Mouse (Mus musculus) testis, adult 2 months (tissue): ENCODE data around the gene Mre11a. TPM values are rescaled to one million over a fixed set of nuclear protein-coding genes. Genes with fewer than 3 reads are reported as not detected.

ENCODE experiments used
- H3K27ac ChIP-seq: fragments of 200-500 bp; 2 replicates; pipeline ENCODE4 v1.5.1; 2012; ENCODE audit warnings: low read depth, low read length; ENCODE audit not compliant: control insufficient read depth, insufficient read depth
- H3K27me3 ChIP-seq: fragments of 200-500 bp; 2 replicates; pipeline ENCODE4 v1.6.1; 2012; ENCODE audit warnings: mild to moderate bottlenecking, low read length, moderate library complexity; ENCODE audit not compliant: control insufficient read depth, insufficient read depth
- H3K36me3 ChIP-seq: fragments of 200-500 bp; 2 replicates; pipeline ENCODE4 v1.6.1; 2012; ENCODE audit warnings: mild to moderate bottlenecking, low read length; ENCODE audit not compliant: control insufficient read depth, insufficient read depth
- H3K4me1 ChIP-seq: fragments of 200-500 bp; 2 replicates; pipeline ENCODE4 v1.6.1; 2012; ENCODE audit warnings: low read length; ENCODE audit not compliant: control insufficient read depth, insufficient read depth
- H3K4me3 ChIP-seq: fragments of 200-500 bp; 2 replicates; pipeline ENCODE4 v1.5.1; 2012; ENCODE audit warnings: low read depth, mild to moderate bottlenecking, low read length, moderate library complexity, mixed read lengths; ENCODE audit not compliant: control insufficient read depth
- CTCF ChIP-seq: fragments of 200-500 bp; IDR thresholded peaks from 2 replicates; pipeline ENCODE4 v1.5.1; 2012; ENCODE audit warnings: low read depth, mild to moderate bottlenecking, inconsistent platforms, low read length, moderate library complexity; ENCODE audit not compliant: control insufficient read depth, insufficient read depth, insufficient replicate concordance
- POLR2A ChIP-seq: fragments of 200-500 bp; IDR thresholded peaks from 2 replicates; pipeline ENCODE4 v1.6.1; 2012; ENCODE audit warnings: low read depth, mild to moderate bottlenecking, inconsistent platforms, low read length, moderate library complexity; ENCODE audit not compliant: control insufficient read depth
- polyA plus RNA-seq: library from polyadenylated mRNA; depleted of rRNA; stranded (reverse); fragments of >200 nt; gene quantifications from 2 replicates; pipeline ENCODE4 v1.2.3, GENCODE M21; 2012

Gene Mre11a
- polyA plus RNA-seq, 1 experiment = 11.0 TPM

DNA sequence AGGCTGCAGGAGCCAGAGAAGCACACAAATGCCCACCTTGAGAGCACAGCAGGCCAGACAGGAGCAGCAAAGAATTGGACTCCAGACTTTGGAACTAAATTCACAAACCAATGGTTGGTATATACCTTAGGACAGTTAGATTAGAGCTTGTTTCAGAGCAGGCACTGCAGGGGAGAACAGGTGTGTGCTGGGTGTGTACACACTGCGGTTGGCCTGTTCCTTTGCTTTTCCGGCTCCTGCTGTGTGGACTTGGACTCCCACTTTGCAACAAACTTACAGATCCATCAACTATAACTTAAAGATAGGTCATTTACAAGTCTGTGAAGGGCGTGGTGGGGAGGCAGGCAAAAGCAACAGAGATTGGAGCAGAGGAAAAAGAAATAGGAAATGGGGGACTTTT lies 74.3 kb downstream of the Mre11a start:
- TF ChIP-seq POLR2A (no peak), CTCF (no peak)
- H3K27me3 ChIP-seq = no peaks in the 10 kb centered on the region
- H3K4me3 ChIP-seq = no peak overlapping the region
- no peaks in the 10 kb centered on the region for H3K36me3 ChIP-seq
- H3K4me1 ChIP-seq = peaks cover 4% of the 10 kb centered on the region; the same call in 1 of the 2 replicates
- H3K27ac ChIP-seq = no peak overlapping the region

DNA sequence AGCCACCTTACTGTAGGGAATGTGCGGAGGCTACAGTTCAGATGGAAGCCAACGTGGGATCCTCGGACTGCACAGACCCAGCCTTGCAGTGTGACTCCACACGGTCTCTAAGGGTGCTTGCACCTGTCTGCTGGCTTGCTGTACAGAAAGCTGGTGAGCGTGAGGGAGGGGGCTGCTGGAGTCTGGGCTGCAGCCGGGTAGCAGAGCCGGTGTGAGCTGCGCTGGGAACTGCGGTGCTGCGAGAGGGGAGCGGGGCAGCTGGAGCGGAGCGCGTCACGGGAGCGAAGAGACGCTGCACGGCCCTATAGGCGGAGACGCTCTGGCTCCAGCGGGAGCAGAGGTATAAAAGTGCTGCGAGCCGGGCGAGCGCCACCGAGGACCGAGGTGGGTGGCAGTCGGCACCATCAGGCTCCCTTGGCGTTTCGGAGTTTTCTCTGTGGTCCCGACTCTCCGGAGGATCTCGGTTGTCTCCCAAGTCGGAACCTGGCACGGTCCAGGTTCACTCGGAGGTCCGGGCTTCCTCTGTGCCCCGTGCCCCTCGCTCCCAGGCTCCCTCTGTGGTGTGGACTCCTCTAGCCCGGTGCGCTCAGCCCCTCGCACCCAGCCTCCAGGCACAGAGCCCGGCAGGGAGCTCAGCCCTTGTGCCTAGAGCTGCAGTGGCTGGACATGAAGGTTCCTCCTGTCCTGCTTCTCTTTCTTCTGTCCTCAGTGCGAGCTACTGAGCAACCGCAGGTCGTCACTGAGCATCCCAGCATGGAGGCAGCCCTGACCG lies 75.6 kb downstream of the Mre11a start, which contains the start of gene Gpr83:
Gene Gpr83, plus strand, starts transcription at position 343 of the 772 bp plus-strand sequence.
- no peak within 1 kb of the TSS for H3K27ac ChIP-seq
- H3K4me1 ChIP-seq = peaks cover 4% of the 10 kb centered on the region; the same call in 1 of the 2 replicates
- TF ChIP-seq POLR2A (no peak), CTCF (no peak)

DNA sequence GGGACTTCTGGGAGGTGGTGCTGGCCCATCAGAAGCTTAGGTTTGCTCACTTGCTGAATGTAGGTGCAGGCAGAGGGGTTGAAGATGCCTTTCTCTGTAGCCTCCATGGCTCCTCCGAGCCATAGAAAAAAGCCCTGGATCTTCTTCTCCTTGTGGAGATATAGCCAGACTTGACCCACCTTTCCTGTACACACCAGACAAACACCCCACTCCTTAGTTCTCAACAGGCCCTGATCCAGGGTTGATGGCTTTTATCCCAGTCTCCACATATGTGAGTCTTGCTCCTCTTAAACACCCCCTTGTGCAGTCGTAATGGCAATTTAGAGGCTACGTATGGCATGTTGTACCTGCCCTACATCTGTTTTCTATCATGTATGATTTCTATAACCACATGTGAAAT lies 78.7 kb downstream of the Mre11a start:
- H3K36me3 ChIP-seq = no peaks in the 10 kb centered on the region
- H3K27ac ChIP-seq = no peak overlapping the region
- no peak overlapping the region for H3K4me3 ChIP-seq
- no peaks in the 10 kb centered on the region for H3K27me3 ChIP-seq
- H3K4me1 ChIP-seq = peaks cover 4% of the 10 kb centered on the region; the same call in 1 of the 2 replicates
- TF ChIP-seq CTCF = no peak
- TF ChIP-seq POLR2A = no peak

More for the DNA sequence above, 75.6 kb downstream of the Mre11a start, which contains the start of gene Gpr83:
- Histone ChIP-seq H3K4me3 (peak within 1 kb of the TSS; percentile 19), H3K27me3 (no peaks in the 10 kb centered on the region), H3K36me3 (no peaks in the 10 kb centered on the region)

DNA sequence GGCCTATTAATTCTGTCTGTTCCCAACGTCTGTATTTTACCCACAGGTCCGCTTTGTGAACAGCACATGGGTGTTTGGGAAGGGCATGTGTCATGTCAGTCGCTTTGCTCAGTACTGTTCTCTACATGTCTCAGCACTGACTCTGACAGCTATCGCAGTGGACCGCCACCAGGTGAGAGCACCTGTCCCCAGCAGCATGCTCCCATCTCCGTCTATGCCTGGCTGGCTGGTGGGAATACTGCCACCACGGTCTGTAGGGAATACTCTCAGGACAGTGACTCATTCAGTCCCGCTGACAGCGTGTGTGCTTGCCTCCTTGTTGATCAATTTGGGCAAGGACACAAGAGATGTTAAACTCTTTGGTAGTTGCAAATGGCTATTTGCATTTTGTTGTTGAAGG lies 80.3 kb downstream of the Mre11a start:
- Histone ChIP-seq H3K4me1 (peaks cover 3% of the 10 kb centered on the region; the same call in 1 of the 2 replicates), H3K27me3 (no peaks in the 10 kb centered on the region), H3K27ac (no peak overlapping the region), H3K4me3 (no peak overlapping the region), H3K36me3 (no peaks in the 10 kb centered on the region)
- TF ChIP-seq POLR2A (no peak), CTCF (no peak)

DNA sequence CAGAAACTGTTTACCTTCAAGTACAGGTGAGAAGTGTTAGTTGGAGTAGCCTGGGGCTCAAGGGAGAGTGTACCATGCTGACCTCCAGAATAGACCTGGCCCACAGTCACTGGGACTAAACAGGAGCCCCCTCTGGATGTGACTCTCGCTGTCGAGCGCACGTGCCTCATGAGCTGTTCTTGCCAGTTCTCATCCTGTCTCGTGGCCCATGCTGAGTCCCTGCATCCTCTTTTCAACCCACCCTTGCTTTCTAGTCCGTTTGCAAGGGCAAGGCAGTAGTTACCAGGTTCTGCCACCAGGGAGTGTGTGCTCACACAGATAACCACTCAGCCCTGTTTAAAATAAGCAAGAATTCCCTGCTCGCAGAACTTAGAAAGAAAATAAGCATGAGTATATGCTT lies 82.5 kb downstream of the Mre11a start:
- Histone ChIP-seq H3K27ac (no peak overlapping the region), H3K27me3 (no peaks in the 10 kb centered on the region), H3K4me3 (no peak overlapping the region), H3K36me3 (no peaks in the 10 kb centered on the region), H3K4me1 (no peaks in the 10 kb centered on the region; the same call in 1 of the 2 replicates)
- TF ChIP-seq CTCF (peak; percentile 24; the same call in 1 of the 2 replicates), POLR2A (no peak)

DNA sequence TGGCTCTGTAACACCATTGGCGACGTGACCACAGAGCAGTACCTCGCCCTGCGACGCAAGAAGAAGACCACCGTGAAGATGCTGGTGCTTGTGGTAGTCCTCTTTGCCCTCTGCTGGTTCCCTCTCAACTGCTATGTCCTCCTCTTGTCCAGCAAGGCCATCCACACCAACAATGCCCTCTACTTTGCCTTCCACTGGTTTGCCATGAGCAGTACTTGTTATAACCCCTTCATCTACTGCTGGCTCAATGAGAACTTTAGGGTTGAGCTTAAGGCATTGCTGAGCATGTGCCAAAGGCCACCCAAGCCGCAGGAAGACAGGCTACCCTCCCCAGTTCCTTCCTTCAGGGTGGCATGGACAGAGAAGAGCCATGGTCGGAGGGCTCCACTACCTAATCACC lies 83.9 kb downstream of the Mre11a start:
- peaks cover 2% of the 10 kb centered on the region; the same call in 1 of the 2 replicates for H3K4me1 ChIP-seq
- H3K36me3 ChIP-seq = no peaks in the 10 kb centered on the region
- H3K27ac ChIP-seq = no peak overlapping the region
- TF ChIP-seq CTCF (no peak), POLR2A (no peak)
- H3K4me3 ChIP-seq = no peak overlapping the region
- H3K27me3 ChIP-seq = no peaks in the 10 kb centered on the region

DNA sequence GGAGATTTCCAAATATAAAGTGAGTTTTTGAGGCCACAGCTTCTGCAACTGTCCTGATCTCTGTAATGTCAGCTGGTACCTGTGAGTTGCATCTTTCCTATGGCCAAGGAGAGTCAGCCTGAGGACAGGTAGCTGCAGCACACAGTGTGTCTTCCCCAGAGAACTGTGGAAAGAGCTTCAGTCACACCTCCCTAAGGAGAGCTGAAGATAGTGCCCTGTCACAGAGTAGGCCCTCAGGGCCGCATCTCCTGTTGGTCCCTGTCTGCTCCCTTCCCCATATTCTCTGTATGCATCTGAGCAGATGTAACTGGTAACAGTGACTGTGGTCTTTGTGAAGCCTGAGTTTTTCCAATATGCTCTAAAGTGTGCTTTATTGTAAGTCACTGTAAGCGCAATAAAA lies 85.9 kb downstream of the Mre11a start:
- H3K4me3 ChIP-seq = no peak overlapping the region

More for the DNA sequence above, 85.9 kb downstream of the Mre11a start:
- Histone ChIP-seq H3K27ac (no peak overlapping the region), H3K36me3 (no peaks in the 10 kb centered on the region), H3K4me1 (peaks cover 2% of the 10 kb centered on the region; the same call in 1 of the 2 replicates), H3K27me3 (no peaks in the 10 kb centered on the region)
- no peak for TF ChIP-seq CTCF
- no peak for TF ChIP-seq POLR2A
